Mouse (Mus musculus) lung, adult 2 months (tissue): Measurements from ENCODE around the gene Slc22a18. TPM values are rescaled to one million over a fixed set of nuclear protein-coding genes. Genes with fewer than 3 reads are reported as not detected.

Experiments
- DNase-seq: peaks from one replicate; pipeline ENCODE4 v3.0.0; 2022
- H3K4me1 ChIP-seq: fragments of 200-500 bp; 2 replicates; pipeline ENCODE4 v1.6.1; 2011; ENCODE audit warnings: low read length; ENCODE audit not compliant: control insufficient read depth, insufficient read depth
- H3K4me3 ChIP-seq: fragments of 200-500 bp; replicated peaks from 2 replicates; pipeline ENCODE3; 2011; ENCODE audit warnings: low read depth, mild to moderate bottlenecking, control low read depth, low read length; ENCODE audit errors: extremely low read depth
- CTCF ChIP-seq: fragments of 200-500 bp; IDR thresholded peaks from 2 replicates; pipeline ENCODE4 v1.5.1; 2011; ENCODE audit warnings: mild to moderate bottlenecking, low read length, control low read depth; ENCODE audit not compliant: insufficient read depth
- POLR2A ChIP-seq: fragments of 200-500 bp; IDR thresholded peaks from 2 replicates; pipeline ENCODE4 v1.6.1; 2011; ENCODE audit warnings: low read depth, mild to moderate bottlenecking, control low read depth, low read length, borderline replicate concordance; ENCODE audit errors: extremely low read depth
- WGBS: fragments of 180-500 bp; shearing (Covaris S2); methylation state at CpG from one replicate; pipeline ENCODE4 v1.1.7; 2018; 5-methylcytosine and 5-hydroxymethylcytosine counted together
- polyA plus RNA-seq: library from polyadenylated mRNA; depleted of rRNA; stranded (reverse); fragments of >200 nt; gene quantifications from 2 replicates; pipeline ENCODE4 v1.2.3, GENCODE M21; 2012

The Slc22a18 gene
- polyA plus RNA-seq, 1 experiment: 29.1 TPM

DNA sequence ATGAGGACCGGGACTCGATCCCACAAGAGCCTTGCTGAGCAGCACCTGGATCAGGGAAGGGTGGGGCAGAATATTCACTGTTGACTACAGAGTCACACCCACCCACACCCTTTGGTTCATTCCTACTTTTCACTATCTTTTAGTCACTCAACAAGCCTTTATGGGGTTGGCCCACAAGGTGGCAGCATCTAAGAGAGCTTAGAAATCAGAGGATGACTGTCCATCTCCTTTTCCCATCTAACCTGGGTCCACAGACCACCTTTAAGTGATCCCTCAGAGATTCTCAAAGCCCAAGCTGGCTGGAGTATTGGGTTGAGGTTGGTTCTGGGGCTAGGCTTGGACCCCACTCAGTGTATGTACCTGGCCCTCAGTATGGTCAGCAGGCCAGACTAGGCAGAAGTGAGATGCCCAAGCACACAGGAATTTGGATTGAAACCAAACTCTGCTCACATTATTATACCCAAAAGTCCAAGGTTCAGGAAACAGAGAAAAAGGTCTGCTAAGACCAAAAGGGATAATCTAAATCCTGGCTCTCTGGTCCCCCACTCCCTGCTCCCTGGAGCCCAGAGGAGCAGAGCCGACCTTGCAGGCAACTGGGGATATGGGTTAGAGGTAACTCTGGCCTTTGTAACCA lies 3.3 kb downstream of the Slc22a18 start:
- TF ChIP-seq POLR2A: no peak
- TF ChIP-seq CTCF: no peak
- WGBS: 81% methylated on average over 3 of the region's 3 CpGs
- peaks cover 2% of the 10 kb centered on the region; the same call in 1 of the 2 replicates for H3K4me1 ChIP-seq
- DNase-seq: no peak
- H3K4me3 ChIP-seq: no peak overlapping the region

DNA sequence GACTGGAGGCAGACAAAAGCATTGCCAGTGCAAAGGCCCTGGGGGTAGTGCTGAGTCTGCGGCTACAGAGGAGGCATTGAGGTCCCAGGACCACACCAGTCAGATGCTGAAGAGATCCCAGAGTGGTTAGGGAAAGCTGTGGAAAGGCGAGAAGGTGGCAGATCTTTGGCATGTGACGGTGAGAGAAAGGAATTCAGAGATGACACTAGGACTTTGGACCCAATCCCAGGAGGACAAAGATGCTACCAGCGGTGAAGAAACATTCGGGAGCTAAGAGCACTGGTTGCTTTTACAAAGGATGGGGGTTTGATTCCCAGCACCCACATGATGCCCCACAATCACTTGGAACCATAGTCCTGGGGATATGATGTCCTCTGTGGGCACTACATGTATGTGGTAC lies 4.3 kb downstream of the Slc22a18 start:
- DNase-seq: no peak
- no peak overlapping the region for H3K4me3 ChIP-seq

GRCm38 (mm10) chr7:143480498-143480897 lies 7.0 kb downstream of the Slc22a18 start:
- DNase-seq: peak; percentile 74

More for the DNA sequence above, 4.3 kb downstream of the Slc22a18 start:
- WGBS: 88% methylated on average over 5 of the region's 5 CpGs
- TF ChIP-seq POLR2A: no peak
- no peak for TF ChIP-seq CTCF
- H3K4me1 ChIP-seq: peaks cover 2% of the 10 kb centered on the region; the same call in 1 of the 2 replicates

GRCm38 (mm10) chr7:143481806-143482387 lies 8.4 kb downstream of the Slc22a18 start:
- no peaks in the 10 kb centered on the region for H3K4me1 ChIP-seq
- TF ChIP-seq POLR2A: no peak
- no peak for TF ChIP-seq CTCF
- no peak overlapping the region for H3K4me3 ChIP-seq
- WGBS: 53% methylated on average over 5 of the region's 5 CpGs
- no peak for DNase-seq

More at GRCm38 (mm10) chr7:143480498-143480897, 7.0 kb downstream of the Slc22a18 start:
- no peaks in the 10 kb centered on the region for H3K4me1 ChIP-seq
- WGBS: 27% methylated on average over 13 of the region's 13 CpGs
- TF ChIP-seq POLR2A: no peak
- peak; percentile 54 for TF ChIP-seq CTCF
- no peak overlapping the region for H3K4me3 ChIP-seq

GRCm38 (mm10) chr7:143482541-143482940 lies 9.0 kb downstream of the Slc22a18 start:
- TF ChIP-seq CTCF (no peak), POLR2A (no peak)
- WGBS: 14% methylated on average over 6 of the region's 6 CpGs
- no peak overlapping the region for H3K4me3 ChIP-seq
- DNase-seq: no peak
- H3K4me1 ChIP-seq: no peaks in the 10 kb centered on the region

- DNase-seq: no peak
- TF ChIP-seq POLR2A: no peak
- no peak for TF ChIP-seq CTCF
- 84% methylated on average over 6 of the region's 6 CpGs for WGBS
- no peaks in the 10 kb centered on the region for H3K4me1 ChIP-seq
- no peak overlapping the region for H3K4me3 ChIP-seq
These were observed 16.2 kb downstream of the Slc22a18 start for GRCm38 (mm10) chr7:143489735-143490134.

- no peaks in the 10 kb centered on the region for H3K4me1 ChIP-seq
- no peak for DNase-seq
- TF ChIP-seq CTCF (no peak), POLR2A (no peak)
- no peak overlapping the region for H3K4me3 ChIP-seq
- WGBS: 67% methylated on average over 6 of the region's 6 CpGs
These were observed 20.1 kb downstream of the Slc22a18 start for GRCm38 (mm10) chr7:143493616-143494126.

GRCm38 (mm10) chr7:143495104-143495961 lies 21.8 kb downstream of the Slc22a18 start:
- no peak for DNase-seq
- no peak overlapping the region for H3K4me3 ChIP-seq
- WGBS: 64% methylated on average over 8 of the region's 8 CpGs
- H3K4me1 ChIP-seq: no peaks in the 10 kb centered on the region
- no peak for TF ChIP-seq CTCF
- no peak for TF ChIP-seq POLR2A

DNA sequence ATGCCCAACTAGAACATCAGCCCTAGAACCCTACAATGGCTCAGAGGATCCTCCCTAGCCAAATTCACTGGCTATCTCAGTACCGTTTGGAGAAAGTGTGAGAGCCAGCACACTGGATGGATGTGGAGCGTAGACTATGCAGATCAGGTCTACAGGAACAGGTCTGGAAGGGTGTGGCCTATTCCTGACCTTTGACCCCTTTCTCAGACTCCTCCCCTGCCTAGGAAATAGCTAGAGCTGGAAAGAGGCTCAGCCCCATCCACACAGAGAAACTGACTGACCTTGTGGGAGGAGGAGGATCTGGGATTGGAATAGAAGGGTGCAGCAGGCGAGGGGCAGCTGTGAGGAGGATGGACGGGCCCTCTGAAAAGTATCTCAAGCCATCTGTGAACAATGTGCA lies 25.0 kb downstream of the Slc22a18 start:
- WGBS: 97% methylated on average over 4 of the region's 4 CpGs
- H3K4me1 ChIP-seq: peaks cover 9% of the 10 kb centered on the region
- no peak overlapping the region for H3K4me3 ChIP-seq
- DNase-seq: no peak
- TF ChIP-seq POLR2A (no peak), CTCF (no peak)
